Mouse (Mus musculus): ENCODE data around the gene Fam89b. TPM values are rescaled to one million over a fixed set of nuclear protein-coding genes. Genes with fewer than 3 reads are reported as not detected.

Fam89b gene
- polyA plus RNA-seq, 1 experiment from 2014 or later: 118 TPM

DNA sequence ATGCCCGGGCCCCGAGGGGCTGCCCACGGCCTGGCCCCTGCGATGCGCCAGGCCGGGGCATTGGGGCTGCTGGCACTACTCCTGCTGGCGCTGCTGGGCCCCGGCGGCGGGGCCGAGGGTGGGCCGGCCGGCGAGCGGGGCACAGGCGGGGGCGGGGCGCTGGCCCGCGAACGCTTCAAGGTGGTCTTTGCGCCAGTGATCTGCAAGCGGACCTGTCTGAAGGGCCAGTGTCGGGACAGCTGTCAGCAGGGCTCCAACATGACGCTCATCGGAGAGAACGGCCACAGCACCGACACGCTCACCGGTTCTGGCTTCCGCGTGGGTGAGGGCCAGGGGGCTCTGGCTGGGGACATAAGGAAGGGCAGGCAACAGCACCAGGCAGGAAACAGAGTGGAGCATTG, 12.8 kb upstream of the Fam89b start:
- Histone ChIP-seq H3K36me3 (ENCODE audit: control insufficient read depth, insufficient read depth, low read length) (no peaks in the 10 kb centered on the region), H3K4me3 (ENCODE audit: low read length) (peak overlapping the region; percentile 62), H3K27ac (ENCODE audit: low read depth, low read length) (peak overlapping the region; percentile 90), H3K4me2 (ENCODE audit: low read length) (peak overlapping the region; percentile 99), H3K27me3 (replicated peaks; ENCODE audit: control insufficient read depth, insufficient read depth, low read length) (peaks cover 18% of the 10 kb centered on the region), H3K4me1 (ENCODE audit: control insufficient read depth, insufficient read depth, low read depth, low read length) (peaks cover 41% of the 10 kb centered on the region), H3K9me3 (ENCODE audit: control insufficient read depth, low read length) (no peaks in the 10 kb centered on the region), H3K9ac (ENCODE audit: low read depth, low read length) (peak overlapping the region; percentile 83)
- peak; percentile 19 for ATAC-seq
- WGBS: 2% methylated on average over 25 of the region's 32 CpGs

DNA sequence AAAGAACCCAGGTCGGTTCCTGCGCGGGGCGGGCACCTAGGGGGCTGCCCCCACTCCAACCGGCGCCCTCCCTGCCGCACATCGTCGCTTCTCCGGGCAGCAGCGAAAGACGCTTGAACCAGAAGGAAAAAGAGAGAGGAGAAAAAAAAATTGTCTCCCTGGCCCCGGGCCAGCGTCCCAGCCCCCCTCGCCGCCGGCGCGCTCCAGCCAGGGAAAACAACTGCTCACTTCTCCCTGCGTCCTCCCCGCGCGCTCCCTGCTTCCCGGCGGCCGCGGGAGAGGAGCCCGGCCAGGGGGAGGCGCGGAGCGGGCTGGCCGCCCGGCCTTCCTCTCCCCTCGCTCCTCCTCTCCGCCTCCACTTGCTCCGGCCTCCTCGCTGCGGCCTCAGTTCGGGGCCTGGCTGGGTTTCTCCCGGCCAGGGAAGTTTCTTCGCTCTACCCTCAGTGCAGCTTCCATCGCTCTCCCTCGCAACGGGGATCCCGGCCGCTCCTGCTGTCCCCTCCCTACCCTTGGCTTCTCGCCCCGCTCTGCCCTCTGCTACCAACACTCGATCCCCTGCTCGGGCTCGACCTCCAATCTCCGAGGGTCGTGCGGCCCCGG, 12.3 kb upstream of the Fam89b start:
- H3K4me2 ChIP-seq (ENCODE audit: low read length): peak overlapping the region; percentile 99
- no peaks in the 10 kb centered on the region for H3K9me3 ChIP-seq (ENCODE audit: control insufficient read depth, low read length)
- ATAC-seq: peak; percentile 62
- H3K9ac ChIP-seq (ENCODE audit: low read depth, low read length): peak overlapping the region; percentile 83
- H3K27ac ChIP-seq (ENCODE audit: low read depth, low read length): peak overlapping the region; percentile 90
- WGBS: 0% methylated on average over 36 of the region's 55 CpGs
- H3K4me3 ChIP-seq (ENCODE audit: low read length): peak overlapping the region; percentile 62
- peaks cover 18% of the 10 kb centered on the region for H3K27me3 ChIP-seq (replicated peaks; ENCODE audit: control insufficient read depth, insufficient read depth, low read length)
- no peaks in the 10 kb centered on the region for H3K36me3 ChIP-seq (ENCODE audit: control insufficient read depth, insufficient read depth, low read length)
- peaks cover 40% of the 10 kb centered on the region for H3K4me1 ChIP-seq (ENCODE audit: control insufficient read depth, insufficient read depth, low read depth, low read length)

DNA sequence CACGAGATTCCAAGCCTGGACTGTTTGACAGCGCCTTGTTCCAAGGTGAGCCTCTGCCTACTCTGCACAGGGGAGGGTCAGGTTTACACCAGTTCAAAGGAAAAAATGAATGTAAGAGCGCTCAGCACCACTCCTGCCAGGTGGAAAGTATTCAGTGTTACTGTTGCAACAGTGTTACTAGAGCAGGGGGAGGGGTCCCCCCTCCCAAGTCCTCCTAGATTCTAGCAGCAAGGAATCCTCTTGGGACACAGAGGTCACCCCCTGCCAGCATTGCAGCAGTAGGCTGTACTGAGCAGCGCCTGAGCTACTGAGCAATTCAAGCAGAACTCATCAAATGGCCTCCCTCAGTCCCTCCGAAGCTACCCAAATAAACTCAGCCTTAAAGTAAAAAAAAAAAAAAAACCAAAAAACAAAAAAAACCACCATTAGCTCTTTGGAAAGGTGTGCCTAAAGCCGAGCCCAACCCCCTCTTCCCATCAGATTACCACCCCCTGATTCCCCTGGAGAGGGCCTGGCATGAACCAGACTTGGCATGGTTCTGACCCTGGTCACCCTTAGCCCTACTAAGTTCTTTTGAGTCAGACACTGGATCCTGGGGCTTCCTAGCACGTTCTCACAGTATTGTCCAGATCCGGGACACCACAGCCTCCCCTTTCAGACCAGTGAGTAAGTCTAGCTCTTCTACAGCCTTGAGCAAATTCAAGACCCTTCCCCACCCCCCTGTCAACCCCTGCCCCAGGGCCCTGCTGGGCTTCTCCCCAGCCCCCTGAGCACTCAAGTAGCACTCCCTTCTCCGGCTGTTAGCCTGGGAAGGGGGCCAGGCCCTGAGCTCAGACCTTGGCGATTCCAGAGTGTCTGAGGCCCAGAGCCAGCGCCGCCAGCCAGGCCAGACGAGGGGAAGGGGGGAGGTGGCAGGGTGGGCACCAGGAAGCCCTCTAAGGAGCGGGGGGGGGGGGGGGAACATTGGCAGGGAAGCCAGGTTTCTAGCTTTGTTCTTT, 11.2 kb upstream of the Fam89b start, which contains the start of gene Ltbp3:
Gene Ltbp3, plus strand, starts transcription at position 585 of the 998 bp plus-strand sequence.
- peaks cover 32% of the 10 kb centered on the region for H3K4me1 ChIP-seq (ENCODE audit: control insufficient read depth, insufficient read depth, low read depth, low read length)
- H3K4me3 ChIP-seq (ENCODE audit: low read length): peak within 1 kb of the TSS; percentile 62
- no peaks in the 10 kb centered on the region for H3K36me3 ChIP-seq (ENCODE audit: control insufficient read depth, insufficient read depth, low read length)
- ATAC-seq: peak; percentile 84
- no peaks in the 10 kb centered on the region for H3K9me3 ChIP-seq (ENCODE audit: control insufficient read depth, low read length)
- 15% methylated on average over 13 of the region's 14 CpGs for WGBS
- H3K4me2 ChIP-seq (ENCODE audit: low read length): peak within 1 kb of the TSS; percentile 99
- H3K27ac ChIP-seq (ENCODE audit: low read depth, low read length): peak within 1 kb of the TSS; percentile 90
- H3K27me3 ChIP-seq (replicated peaks; ENCODE audit: control insufficient read depth, insufficient read depth, low read length): peaks cover 17% of the 10 kb centered on the region
- peak within 1 kb of the TSS; percentile 83 for H3K9ac ChIP-seq (ENCODE audit: low read depth, low read length)

DNA sequence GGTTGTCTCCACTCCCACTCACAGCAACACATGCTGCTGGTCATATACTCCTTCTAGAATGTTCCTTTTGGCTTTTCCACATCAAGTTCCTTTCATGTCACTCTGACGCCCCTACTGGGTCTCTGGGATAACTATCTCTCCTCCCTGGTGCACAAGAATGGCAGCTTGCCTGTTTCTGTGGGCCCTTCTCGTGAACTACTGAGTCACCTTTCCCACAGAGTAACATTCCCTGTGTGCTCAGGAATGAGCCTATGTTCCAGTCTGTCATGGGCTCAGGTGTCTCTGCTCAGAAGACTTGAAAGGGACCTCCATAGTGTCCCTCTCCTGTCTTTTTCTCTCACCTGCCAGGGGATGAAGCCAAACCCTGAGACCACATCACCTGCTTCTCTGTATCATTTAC, 10.0 kb upstream of the Fam89b start:
- Histone ChIP-seq H3K27me3 (replicated peaks; ENCODE audit: control insufficient read depth, insufficient read depth, low read length) (peaks cover 13% of the 10 kb centered on the region; the same call in 1 of the 2 replicates), H3K4me1 (ENCODE audit: control insufficient read depth, insufficient read depth, low read depth, low read length) (peaks cover 28% of the 10 kb centered on the region), H3K27ac (ENCODE audit: low read depth, low read length) (no peak overlapping the region), H3K36me3 (ENCODE audit: control insufficient read depth, insufficient read depth, low read length) (no peaks in the 10 kb centered on the region), H3K9me3 (ENCODE audit: control insufficient read depth, low read length) (no peaks in the 10 kb centered on the region), H3K4me3 (ENCODE audit: low read length) (no peak overlapping the region), H3K4me2 (ENCODE audit: low read length) (no peak overlapping the region), H3K9ac (ENCODE audit: low read depth, low read length) (no peak overlapping the region)
- 46% methylated on average over 2 of the region's 2 CpGs for WGBS
- no peak for ATAC-seq

DNA sequence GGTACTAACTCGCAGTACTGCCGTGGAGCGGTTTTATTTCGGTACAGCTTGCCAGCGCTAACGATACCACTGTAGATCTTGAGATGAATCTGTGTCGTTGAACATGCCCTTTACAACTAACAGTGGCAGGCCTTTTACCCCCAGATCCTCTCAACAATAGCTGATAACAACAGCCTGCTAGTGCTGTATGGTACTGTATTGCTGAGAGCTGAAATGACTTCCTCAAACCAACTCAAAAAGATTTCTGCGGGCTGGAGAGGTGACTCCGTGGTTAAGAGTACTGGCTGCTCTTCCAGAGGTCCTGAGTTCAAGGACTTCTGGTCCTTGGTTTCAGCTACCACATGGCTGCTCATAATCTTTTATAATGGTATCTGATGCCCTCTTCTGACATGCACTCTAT, 4.9 kb upstream of the Fam89b start:
- Histone ChIP-seq H3K4me3 (ENCODE audit: low read length) (no peak overlapping the region), H3K9me3 (ENCODE audit: control insufficient read depth, low read length) (no peaks in the 10 kb centered on the region), H3K27me3 (replicated peaks; ENCODE audit: control insufficient read depth, insufficient read depth, low read length) (peaks cover 7% of the 10 kb centered on the region; the same call in 1 of the 2 replicates), H3K36me3 (ENCODE audit: control insufficient read depth, insufficient read depth, low read length) (no peaks in the 10 kb centered on the region), H3K4me2 (ENCODE audit: low read length) (no peak overlapping the region), H3K27ac (ENCODE audit: low read depth, low read length) (no peak overlapping the region), H3K4me1 (ENCODE audit: control insufficient read depth, insufficient read depth, low read depth, low read length) (peaks cover 20% of the 10 kb centered on the region), H3K9ac (ENCODE audit: low read depth, low read length) (no peak overlapping the region)
- ATAC-seq: no peak
- 81% methylated on average over 9 of the region's 9 CpGs for WGBS

DNA sequence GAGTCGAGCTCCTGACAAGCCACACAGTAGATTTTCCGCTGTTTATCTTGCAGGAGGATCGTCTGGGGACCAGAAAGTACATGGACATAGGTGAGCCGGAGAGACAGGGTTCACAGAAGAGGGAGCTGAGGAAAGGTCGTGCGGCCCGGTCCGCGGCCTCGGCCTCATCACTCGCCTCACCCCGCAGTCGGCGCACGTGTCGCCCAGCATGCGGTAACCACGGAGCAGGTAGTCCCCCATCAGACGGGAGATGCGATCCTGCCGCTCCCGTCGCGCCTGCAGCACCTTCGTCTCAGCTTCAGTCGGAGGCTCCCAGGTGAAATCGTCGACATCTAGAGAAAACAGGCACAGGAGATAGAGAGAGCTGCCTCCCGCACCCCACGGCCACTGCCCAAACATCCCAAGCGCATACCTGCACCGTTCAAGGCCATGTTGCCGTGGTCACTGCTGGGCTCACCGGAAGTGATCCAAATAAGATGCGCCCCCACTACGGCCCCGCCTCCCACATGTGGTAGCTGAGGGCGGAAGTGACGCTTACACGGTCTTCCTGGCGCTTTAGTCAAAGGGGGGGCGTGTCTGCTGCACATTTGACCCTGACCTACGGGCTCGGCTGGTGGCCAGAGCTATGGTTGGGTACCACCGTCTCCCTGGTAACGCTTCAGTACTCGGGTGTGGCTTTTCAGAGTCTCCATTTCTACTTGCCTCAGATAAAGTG, 2.0 kb upstream of the Fam89b start:
- peaks cover 2% of the 10 kb centered on the region; the same call in 1 of the 2 replicates for H3K27me3 ChIP-seq (replicated peaks; ENCODE audit: control insufficient read depth, insufficient read depth, low read length)
- H3K4me1 ChIP-seq (ENCODE audit: control insufficient read depth, insufficient read depth, low read depth, low read length): peaks cover 41% of the 10 kb centered on the region
- peak overlapping the region; percentile 55; the same call in 1 of the 2 replicates for H3K27ac ChIP-seq (ENCODE audit: low read depth, low read length)
- H3K9me3 ChIP-seq (ENCODE audit: control insufficient read depth, low read length): no peaks in the 10 kb centered on the region
- peak overlapping the region; percentile 57 for H3K4me3 ChIP-seq (ENCODE audit: low read length)
- no peaks in the 10 kb centered on the region for H3K36me3 ChIP-seq (ENCODE audit: control insufficient read depth, insufficient read depth, low read length)
- ATAC-seq: peak; percentile 86
- whole genome bisulfite sequencing: under 1% methylated on average over 47 of the region's 47 CpGs
- H3K9ac ChIP-seq (ENCODE audit: low read depth, low read length): peak overlapping the region; percentile 79
- peak overlapping the region; percentile 83 for H3K4me2 ChIP-seq (ENCODE audit: low read length)

DNA sequence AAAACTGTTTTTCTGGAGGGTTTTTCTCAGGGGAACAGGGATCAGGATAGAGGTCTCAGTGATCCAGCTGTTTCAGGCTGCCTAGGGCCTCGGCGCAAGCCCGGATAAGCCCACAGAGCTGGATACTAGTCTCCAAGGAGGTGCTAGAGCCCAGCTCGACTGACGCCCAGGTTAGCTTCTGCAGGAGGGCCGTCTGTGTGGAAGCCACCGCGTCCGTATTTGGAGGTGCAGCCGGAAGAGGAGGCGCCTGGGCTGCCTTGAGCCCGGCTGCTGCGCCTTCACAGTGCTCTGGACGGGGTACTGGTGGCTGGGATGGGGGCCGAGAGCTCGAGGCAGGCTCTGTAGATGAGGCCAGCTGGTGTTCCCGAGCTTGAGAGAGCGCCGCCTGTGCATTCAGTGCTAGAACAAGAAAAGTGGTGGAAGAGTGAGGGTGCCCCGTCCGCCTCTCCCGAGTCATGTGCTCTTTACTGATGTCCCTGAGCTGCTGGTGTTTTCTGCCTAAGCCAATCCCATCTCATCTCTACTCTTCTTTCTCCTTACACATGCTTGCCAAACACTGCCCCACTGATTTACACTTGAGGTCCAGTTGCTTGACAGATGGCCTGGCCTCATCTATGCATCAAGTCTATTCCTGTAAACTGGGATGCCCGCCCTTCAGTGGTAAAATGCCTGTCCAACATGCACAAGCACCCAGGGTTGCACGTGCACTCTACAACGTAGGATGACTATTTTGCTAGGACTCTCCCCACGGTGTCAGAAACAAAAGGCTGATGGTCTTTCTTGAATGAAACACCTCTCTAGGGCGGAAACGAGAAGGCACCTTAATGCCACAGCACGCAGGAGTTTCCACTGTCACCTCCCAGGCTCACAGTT, 1.1 kb upstream of the Fam89b start:
- 72% methylated on average over 29 of the region's 29 CpGs for WGBS
- H3K4me2 ChIP-seq (ENCODE audit: low read length): peak overlapping the region; percentile 83
- no peaks in the 10 kb centered on the region for H3K9me3 ChIP-seq (ENCODE audit: control insufficient read depth, low read length)
- no peaks in the 10 kb centered on the region; the same call in 1 of the 2 replicates for H3K27me3 ChIP-seq (replicated peaks; ENCODE audit: control insufficient read depth, insufficient read depth, low read length)
- H3K4me1 ChIP-seq (ENCODE audit: control insufficient read depth, insufficient read depth, low read depth, low read length): peaks cover 50% of the 10 kb centered on the region
- no peak for ATAC-seq
- H3K9ac ChIP-seq (ENCODE audit: low read depth, low read length): peak overlapping the region; percentile 79
- no peaks in the 10 kb centered on the region for H3K36me3 ChIP-seq (ENCODE audit: control insufficient read depth, insufficient read depth, low read length)
- H3K27ac ChIP-seq (ENCODE audit: low read depth, low read length): no peak overlapping the region
- peak overlapping the region; percentile 57 for H3K4me3 ChIP-seq (ENCODE audit: low read length)

All from hindbrain, embryonic 16.5 days (tissue).